Mouse (Mus musculus) midbrain, embryonic 15.5 days (tissue): ENCODE measurements around the gene Olfr806. TPM values are rescaled to one million over a fixed set of nuclear protein-coding genes. Genes with fewer than 3 reads are reported as not detected.

Experiments used
- ATAC-seq: fragments of 200-750 bp; cut with Nextera tagmentation; replicated peaks from 2 replicates; pipeline ENCODE4 v1.8.0; 2017; ENCODE audit warnings: moderate TSS enrichment
- H3K27ac ChIP-seq: fragments of 300-500 bp; sonication (generic); 2 replicates; pipeline ENCODE4 v1.5.1; 2015; ENCODE audit warnings: mild to moderate bottlenecking, inconsistent platforms
- H3K27me3 ChIP-seq: fragments of 300-500 bp; sonication (generic); replicated peaks from 2 replicates; pipeline ENCODE4 v1.6.1; 2015; ENCODE audit warnings: inconsistent platforms
- H3K36me3 ChIP-seq: fragments of 300-500 bp; sonication (generic); replicated peaks from 2 replicates; pipeline ENCODE4 v1.6.1; 2015; ENCODE audit warnings: inconsistent platforms
- H3K4me1 ChIP-seq: fragments of 300-500 bp; sonication (generic); 2 replicates; pipeline ENCODE4 v1.6.1; 2015; ENCODE audit warnings: inconsistent platforms
- H3K4me2 ChIP-seq: fragments of 300-500 bp; sonication (generic); 2 replicates; pipeline ENCODE4 v1.6.1; 2015; ENCODE audit warnings: inconsistent platforms, mild to moderate bottlenecking, moderate library complexity
- H3K4me3 ChIP-seq: fragments of 300-500 bp; sonication (generic); 2 replicates; pipeline ENCODE4 v1.5.1; 2015; ENCODE audit warnings: mild to moderate bottlenecking, inconsistent platforms
- H3K9ac ChIP-seq: fragments of 300-500 bp; sonication (generic); 2 replicates; pipeline ENCODE4 v1.6.1; 2015; ENCODE audit warnings: mild to moderate bottlenecking, inconsistent platforms
- H3K9me3 ChIP-seq: fragments of 300-500 bp; sonication (generic); 2 replicates; pipeline ENCODE4 v1.6.1; 2016; ENCODE audit warnings: inconsistent platforms
- WGBS: fragments of 180-500 bp; shearing (Covaris S2); methylation state at CpG from one replicate; pipeline ENCODE4 v1.1.7; 2015; ENCODE audit warnings: mixed read lengths; 5-methylcytosine and 5-hydroxymethylcytosine counted together
- microRNA-seq: library from miRNA; unstranded; fragments of <30 nt; microRNA quantifications from one replicate; pipeline ENCODE4, GENCODE M21; 2016
- polyA plus RNA-seq: library from polyadenylated mRNA; unstranded; fragments of >200 nt; fragmentation: Nextera tagmentation; extraction: Ambion mirVana; gene quantifications from 2 replicates; pipeline ENCODE4 v1.2.1, GENCODE M21; 2015

Gene Olfr806
- polyA plus RNA-seq: not detected in 2 replicates

GRCm38 (mm10) chr10:129741821-129742220, at the start of gene Olfr806:
Olfr806 (minus strand) TSS chr10:129741921.
- no peak within 1 kb of the TSS for H3K4me3 ChIP-seq
- no peaks in the 10 kb centered on the region for H3K36me3 ChIP-seq
- no peak within 1 kb of the TSS for H3K9ac ChIP-seq
- no peaks in the 10 kb centered on the region for H3K27me3 ChIP-seq
- no peaks in the 10 kb centered on the region for H3K9me3 ChIP-seq
- H3K4me1 ChIP-seq: no peaks in the 10 kb centered on the region
- no peak within 1 kb of the TSS for H3K27ac ChIP-seq
- H3K4me2 ChIP-seq: no peak within 1 kb of the TSS
- ATAC-seq: no peak

- Histone ChIP-seq H3K9ac (no peak overlapping the region), H3K27me3 (no peaks in the 10 kb centered on the region), H3K9me3 (no peaks in the 10 kb centered on the region), H3K4me1 (no peaks in the 10 kb centered on the region), H3K4me3 (no peak overlapping the region), H3K36me3 (no peaks in the 10 kb centered on the region), H3K4me2 (no peak overlapping the region), H3K27ac (no peak overlapping the region)
- ATAC-seq: no peak
Measured at GRCm38 (mm10) chr10:129778123-129778522, 36.4 kb upstream of the Olfr806 start.

GRCm38 (mm10) chr10:129774338-129774737, 32.6 kb upstream of the Olfr806 start, which contains the start of gene Olfr809:
Olfr809 (plus strand) TSS chr10:129774638.
- no peaks in the 10 kb centered on the region for H3K36me3 ChIP-seq
- H3K4me3 ChIP-seq: no peak within 1 kb of the TSS
- no peak within 1 kb of the TSS for H3K4me2 ChIP-seq
- no peak within 1 kb of the TSS for H3K9ac ChIP-seq
- no peak for ATAC-seq
- H3K9me3 ChIP-seq: no peaks in the 10 kb centered on the region
- H3K27me3 ChIP-seq: no peaks in the 10 kb centered on the region
- H3K27ac ChIP-seq: no peak within 1 kb of the TSS
- no peaks in the 10 kb centered on the region for H3K4me1 ChIP-seq

- no peak for ATAC-seq
Measured at GRCm38 (mm10) chr10:129765182-129765581, 23.5 kb upstream of the Olfr806 start, which contains the start of gene Olfr808. Olfr808 (plus strand) TSS chr10:129765482.

GRCm38 (mm10) chr10:129757693-129758092, 16.0 kb upstream of the Olfr806 start, which contains the start of gene Olfr807:
Olfr807 (minus strand) TSS chr10:129757793.
- Histone ChIP-seq H3K27ac (no peak within 1 kb of the TSS), H3K4me2 (no peak within 1 kb of the TSS), H3K27me3 (no peaks in the 10 kb centered on the region), H3K36me3 (no peaks in the 10 kb centered on the region), H3K4me3 (no peak within 1 kb of the TSS), H3K4me1 (no peaks in the 10 kb centered on the region), H3K9me3 (no peaks in the 10 kb centered on the region), H3K9ac (no peak within 1 kb of the TSS)
- no peak for ATAC-seq
- WGBS: 82% methylated on average over 1 of the region's 1 CpGs

More at GRCm38 (mm10) chr10:129765182-129765581, 23.5 kb upstream of the Olfr806 start, which contains the start of gene Olfr808:
- no peaks in the 10 kb centered on the region for H3K9me3 ChIP-seq
- no peaks in the 10 kb centered on the region for H3K4me1 ChIP-seq
- no peak within 1 kb of the TSS for H3K4me2 ChIP-seq
- no peaks in the 10 kb centered on the region for H3K36me3 ChIP-seq
- H3K27ac ChIP-seq: no peak within 1 kb of the TSS
- WGBS: 90% methylated on average over 1 of the region's 1 CpGs
- no peak within 1 kb of the TSS for H3K4me3 ChIP-seq
- H3K27me3 ChIP-seq: no peaks in the 10 kb centered on the region
- H3K9ac ChIP-seq: no peak within 1 kb of the TSS

- Histone ChIP-seq H3K9me3 (no peaks in the 10 kb centered on the region), H3K4me3 (no peak within 1 kb of the TSS), H3K9ac (no peak within 1 kb of the TSS), H3K4me2 (no peak within 1 kb of the TSS), H3K4me1 (no peaks in the 10 kb centered on the region), H3K27ac (no peak within 1 kb of the TSS), H3K36me3 (no peaks in the 10 kb centered on the region), H3K27me3 (no peaks in the 10 kb centered on the region)
- ATAC-seq: no peak
- WGBS: 93% methylated on average over 2 of the region's 2 CpGs
Measured at GRCm38 (mm10) chr10:129729275-129729674, 12.4 kb downstream of the Olfr806 start, which contains the start of gene Olfr805. Olfr805 (minus strand) TSS chr10:129729375.

- H3K4me2 ChIP-seq: no peak within 1 kb of the TSS
- H3K4me3 ChIP-seq: no peak within 1 kb of the TSS
- no peaks in the 10 kb centered on the region for H3K9me3 ChIP-seq
- H3K4me1 ChIP-seq: no peaks in the 10 kb centered on the region
- H3K27me3 ChIP-seq: no peaks in the 10 kb centered on the region
- no peaks in the 10 kb centered on the region for H3K36me3 ChIP-seq
- H3K9ac ChIP-seq: no peak within 1 kb of the TSS
- H3K27ac ChIP-seq: no peak within 1 kb of the TSS
- ATAC-seq: no peak
Measured at GRCm38 (mm10) chr10:129702910-129703309, 38.8 kb downstream of the Olfr806 start, which contains the start of gene Olfr804. Olfr804 (plus strand) TSS chr10:129703210.

GRCm38 (mm10) chr10:129694186-129694585, 47.5 kb downstream of the Olfr806 start, which contains the start of gene Olfr803:
Olfr803 (minus strand) TSS chr10:129694286.
- 86% methylated on average over 2 of the region's 2 CpGs for WGBS
- Histone ChIP-seq H3K27me3 (no peaks in the 10 kb centered on the region), H3K4me1 (no peaks in the 10 kb centered on the region), H3K9ac (no peak within 1 kb of the TSS), H3K9me3 (no peaks in the 10 kb centered on the region), H3K4me2 (no peak within 1 kb of the TSS), H3K36me3 (no peaks in the 10 kb centered on the region), H3K4me3 (no peak within 1 kb of the TSS), H3K27ac (no peak within 1 kb of the TSS)
- ATAC-seq: no peak

- no peak within 1 kb of the TSS for H3K4me3 ChIP-seq
- no peaks in the 10 kb centered on the region for H3K9me3 ChIP-seq
- H3K27ac ChIP-seq: no peak within 1 kb of the TSS
- WGBS: 61% methylated on average over 1 of the region's 1 CpGs
- no peaks in the 10 kb centered on the region for H3K27me3 ChIP-seq
- no peak within 1 kb of the TSS for H3K9ac ChIP-seq
- no peak within 1 kb of the TSS for H3K4me2 ChIP-seq
- H3K36me3 ChIP-seq: no peaks in the 10 kb centered on the region
- H3K4me1 ChIP-seq: no peaks in the 10 kb centered on the region
- ATAC-seq: no peak
Measured at GRCm38 (mm10) chr10:129688069-129688468, 53.7 kb downstream of the Olfr806 start, which contains the start of gene Olfr802. Olfr802 (minus strand) TSS chr10:129688169.

Small RNA genes lying within 50 kb of the gene (microRNA-seq; reads per million reads assigned to microRNA genes)
- not detected for gene Gm24485

Other genes with a start within 250 kb of the Olfr806 start
- gene Olfr790, start 243.4 kb downstream of the Olfr806 start, polyA plus RNA-seq: not detected in 2 replicates
- gene Olfr791, start 220.1 kb downstream of the Olfr806 start, polyA plus RNA-seq: not detected in 2 replicates
- not detected in 2 replicates for gene Olfr792, start 202.8 kb downstream of the Olfr806 start, polyA plus RNA-seq
- not detected in 2 replicates for gene Olfr794, start 174.3 kb downstream of the Olfr806 start, polyA plus RNA-seq
- gene Olfr796, start 129.4 kb downstream of the Olfr806 start, polyA plus RNA-seq: not detected in 2 replicates
- not detected in 2 replicates for gene Olfr798, start 114.0 kb downstream of the Olfr806 start, polyA plus RNA-seq
- not detected in 2 replicates for gene Olfr799, start 104.4 kb downstream of the Olfr806 start, polyA plus RNA-seq
- gene Olfr800, start 84.2 kb downstream of the Olfr806 start, polyA plus RNA-seq: not detected in 2 replicates
- not detected in 2 replicates for gene Olfr801, start 68.1 kb downstream of the Olfr806 start, polyA plus RNA-seq
- 0.06 TPM in 2 replicates for gene Olfr802, start 53.8 kb downstream of the Olfr806 start, polyA plus RNA-seq
- gene Olfr803, start 47.6 kb downstream of the Olfr806 start, polyA plus RNA-seq: not detected in 2 replicates
- not detected in 2 replicates for gene Olfr804, start 38.7 kb downstream of the Olfr806 start, polyA plus RNA-seq
- gene Olfr805, start 12.5 kb downstream of the Olfr806 start, polyA plus RNA-seq: not detected in 2 replicates
- not detected in 2 replicates for gene Olfr807, start 15.9 kb upstream of the Olfr806 start, polyA plus RNA-seq
- gene Olfr808, start 23.6 kb upstream of the Olfr806 start, polyA plus RNA-seq: not detected in 2 replicates
- gene Olfr809, start 32.7 kb upstream of the Olfr806 start, polyA plus RNA-seq: not detected in 2 replicates
- gene Olfr810, start 53.0 kb upstream of the Olfr806 start, polyA plus RNA-seq: not detected in 2 replicates
- gene Olfr811, start 62.5 kb upstream of the Olfr806 start, polyA plus RNA-seq: not detected in 2 replicates
- not detected in 2 replicates for gene Olfr812, start 104.2 kb upstream of the Olfr806 start, polyA plus RNA-seq
- gene Olfr813, start 113.4 kb upstream of the Olfr806 start, polyA plus RNA-seq: not detected in 2 replicates
- gene Olfr814, start 137.9 kb upstream of the Olfr806 start, polyA plus RNA-seq: not detected in 2 replicates
- gene Olfr815, start 163.9 kb upstream of the Olfr806 start, polyA plus RNA-seq: not detected in 2 replicates
- gene Olfr816, start 173.7 kb upstream of the Olfr806 start, polyA plus RNA-seq: not detected in 2 replicates
- gene Olfr818, start 207.2 kb upstream of the Olfr806 start, polyA plus RNA-seq: not detected in 2 replicates
- gene Olfr819, start 225.3 kb upstream of the Olfr806 start, polyA plus RNA-seq: not detected in 2 replicates
- gene Olfr247, start 234.2 kb upstream of the Olfr806 start, polyA plus RNA-seq: not detected in 2 replicates
- gene Gm10310, start 243.1 kb upstream of the Olfr806 start, polyA plus RNA-seq: not detected in 2 replicates